Mouse (Mus musculus): ENCODE measurements around the gene Cyp1b1.

DNA sequence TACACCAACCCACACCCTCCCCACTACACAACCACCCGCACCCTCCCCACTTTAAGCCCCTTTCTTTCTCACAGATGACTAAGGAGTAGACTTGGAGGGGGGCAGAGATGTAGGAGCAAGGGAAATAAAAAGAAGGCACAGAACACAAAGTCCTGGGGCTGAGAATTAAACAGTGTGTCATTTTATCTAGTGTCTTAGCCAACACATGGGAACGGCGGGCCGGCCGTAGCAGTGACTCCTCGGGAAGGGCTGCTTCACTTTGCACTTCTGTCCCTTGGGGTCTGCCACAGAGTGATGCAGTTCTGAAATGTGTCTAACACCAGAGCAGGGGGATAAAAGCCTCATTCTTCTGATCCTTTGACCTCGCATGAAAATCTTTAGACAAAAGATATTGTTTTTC lies 5.8 kb upstream of the Cyp1b1 start:
- TF ChIP-seq CTCF (IDR thresholded peaks at IDR 0.05; ENCODE audit: extremely low read depth, insufficient read length, insufficient replicate concordance, low read depth, low read length) (no peak), POLR2A (IDR thresholded peaks at IDR 0.05; ENCODE audit: low read depth, low read length) (no peak)

All from small intestine, adult 2 months (tissue).